ENCODE assay signal across 21 mouse cellular contexts in genomic region chr8:105521995-105522769, GRCm38 (mm10). TPM values are rescaled to one million over a fixed set of nuclear protein-coding genes. Genes with fewer than 3 reads are reported as not detected.
DNase-seq lines count a peak whose midpoint lies in the region; ATAC-seq and TF ChIP-seq lines count a peak whose summit lies in the region.
"Had no signal": no experiment of that assay in that cellular context is flagged by ENCODE, and none has a peak within 500 bp of the region (broad histone marks: within the 10 kb centered on the region; RNA-seq: fewer than 3 reads in every experiment).

No protein-coding gene starts in this region.

- H3K4me1 ChIP-seq in hindbrain, embryonic 12.5 days: peaks cover 45% of the 10 kb centered on the region
- H3K4me1 ChIP-seq in hindbrain, embryonic 11.5 days (replicated peaks; ENCODE audit: control insufficient read depth, insufficient read depth, low read length): peaks cover 19% of the 10 kb centered on the region
- H3K4me1 ChIP-seq in hindbrain, postnatal 0 days (ENCODE audit: insufficient read depth, low read length): no peaks in the 10 kb centered on the region; the same call in 1 of the 2 replicates
- peaks cover 53% of the 10 kb centered on the region for H3K4me1 ChIP-seq in limb, embryonic 12.5 days (replicated peaks)

- ATAC-seq in hindbrain, embryonic 12.5 days (ENCODE audit: low FRiP score): no peak
- ATAC-seq in hindbrain, embryonic 11.5 days (ENCODE audit: low FRiP score): no peak
- ATAC-seq in hindbrain, postnatal 0 days: no peak
- ATAC-seq in limb, embryonic 12.5 days (ENCODE audit: insufficient number of reproducible peaks, insufficient read depth, low FRiP score, low TSS enrichment, low read depth): no peak
- ATAC-seq: activated CD4-positive, CD25-positive, alpha-beta regulatory T cell, adult 4 months; inflammation-experienced regulatory T-cells, adult 6 months; midbrain, embryonic 16.5 days; Patski had no signal

- peak; percentile 47 for TF ChIP-seq CTCF in hindbrain, postnatal 0 days (IDR thresholded peaks at IDR 0.05; ENCODE audit: low read depth)

- H3K9me3 ChIP-seq in hindbrain, embryonic 12.5 days (replicated peaks): no peaks in the 10 kb centered on the region
- no peaks in the 10 kb centered on the region for H3K9me3 ChIP-seq in hindbrain, embryonic 11.5 days (ENCODE audit: control insufficient read depth, low read length)
- H3K9me3 ChIP-seq in hindbrain, postnatal 0 days (ENCODE audit: low read length): no peaks in the 10 kb centered on the region
- no peaks in the 10 kb centered on the region for H3K9me3 ChIP-seq in limb, embryonic 12.5 days
- H3K9me3 ChIP-seq: embryonic facial prominence, embryonic 12.5 days had no signal

- H3K27ac ChIP-seq in hindbrain, embryonic 12.5 days: peak overlapping the region; percentile 83; the same call in 1 of the 2 replicates
- no peak overlapping the region for H3K27ac ChIP-seq in hindbrain, embryonic 11.5 days (ENCODE audit: low read depth, low read length)
- no peak overlapping the region for H3K27ac ChIP-seq in hindbrain, postnatal 0 days
- H3K27ac ChIP-seq in limb, embryonic 12.5 days: no peak overlapping the region
- H3K27ac ChIP-seq: macrophage had no signal

- no peak for DNase-seq in hindbrain, embryonic 11.5 days (ENCODE audit: low spot score)
- DNase-seq in lung, adult 18-20 months: peak; percentile 48 to 65
- DNase-seq in lung, postnatal 25 days (ENCODE audit: low spot score): no peak
- DNase-seq in hindbrain, postnatal 0 days (ENCODE audit: low spot score): no peak
- no peak for DNase-seq in embryo, embryonic 11 days
- DNase-seq: adrenal gland, postnatal 14 days; cerebellum, adult 18-20 months; gastrocnemius, postnatal 25 days; heart, postnatal 10 days; spleen, adult 18-20 months; thymus, adult 18-20 months had no signal

- peaks cover 39% of the 10 kb centered on the region for H3K36me3 ChIP-seq in hindbrain, embryonic 12.5 days
- peaks cover 5% of the 10 kb centered on the region; the same call in 1 of the 2 replicates for H3K36me3 ChIP-seq in hindbrain, embryonic 11.5 days (ENCODE audit: control insufficient read depth, insufficient read depth, low read length)
- H3K36me3 ChIP-seq in hindbrain, postnatal 0 days (ENCODE audit: insufficient read depth, low read length): peaks cover 9% of the 10 kb centered on the region; the same call in 1 of the 2 replicates
- H3K36me3 ChIP-seq in limb, embryonic 12.5 days: peaks cover 48% of the 10 kb centered on the region

- no peak overlapping the region for H3K4me2 ChIP-seq in hindbrain, embryonic 12.5 days (replicated peaks)
- no peak overlapping the region for H3K4me2 ChIP-seq in hindbrain, embryonic 11.5 days (replicated peaks; ENCODE audit: low read depth, low read length)
- H3K4me2 ChIP-seq in hindbrain, postnatal 0 days (ENCODE audit: low read depth, low read length): no peak overlapping the region
- peak overlapping the region; percentile 93; the same call in 1 of the 2 replicates for H3K4me2 ChIP-seq in limb, embryonic 12.5 days
- H3K4me2 ChIP-seq: embryonic facial prominence, embryonic 12.5 days had no signal

- peaks cover 10% of the 10 kb centered on the region for H3K27me3 ChIP-seq in hindbrain, embryonic 12.5 days
- H3K27me3 ChIP-seq in hindbrain, embryonic 11.5 days (ENCODE audit: control insufficient read depth, insufficient read depth, low read length): peaks cover 2% of the 10 kb centered on the region; the same call in 1 of the 2 replicates
- H3K27me3 ChIP-seq in hindbrain, postnatal 0 days (ENCODE audit: insufficient read depth, low read length): no peaks in the 10 kb centered on the region
- H3K27me3 ChIP-seq in limb, embryonic 12.5 days: peaks cover 3% of the 10 kb centered on the region; the same call in 1 of the 2 replicates
- H3K27me3 ChIP-seq: Patski had no signal

- H3K9ac ChIP-seq in hindbrain, embryonic 12.5 days: no peak overlapping the region
- H3K9ac ChIP-seq in hindbrain, embryonic 11.5 days (ENCODE audit: low read depth, low read length): no peak overlapping the region
- H3K9ac ChIP-seq in hindbrain, postnatal 0 days (replicated peaks; ENCODE audit: low read length): no peak overlapping the region
- H3K9ac ChIP-seq in limb, embryonic 12.5 days (replicated peaks): no peak overlapping the region
- H3K9ac ChIP-seq: embryonic facial prominence, embryonic 12.5 days had no signal

- WGBS in hindbrain, embryonic 12.5 days: 84% methylated on average over 21 of the region's 21 CpGs
- WGBS in hindbrain, embryonic 11.5 days: 86% methylated on average over 21 of the region's 21 CpGs
- 81% methylated on average over 21 of the region's 21 CpGs for WGBS in hindbrain, postnatal 0 days
- 73% methylated on average over 21 of the region's 21 CpGs for WGBS in limb, embryonic 12.5 days

- H3K4me3 ChIP-seq in hindbrain, embryonic 12.5 days: no peak overlapping the region
- H3K4me3 ChIP-seq in hindbrain, embryonic 11.5 days (ENCODE audit: low read depth, low read length): no peak overlapping the region
- no peak overlapping the region for H3K4me3 ChIP-seq in hindbrain, postnatal 0 days (ENCODE audit: low read length)
- H3K4me3 ChIP-seq in limb, embryonic 12.5 days (replicated peaks): no peak overlapping the region
- H3K4me3 ChIP-seq: embryonic facial prominence, embryonic 12.5 days had no signal

RNA-seq across cellular contexts. Expression of gene Hsd11b2, which starts 3.6 kb away (rescaled TPM):
- 24.2 and 24.7 TPM in 2 replicates for polyA plus RNA-seq in hindbrain, embryonic 12.5 days (2016; fragmentation: Nextera tagmentation; extraction: Ambion mirVana)
- 19.6 and 21.1 TPM in 2 replicates for polyA plus RNA-seq in hindbrain, embryonic 11.5 days (2014; fragmentation: Nextera tagmentation; extraction: Ambion mirVana)
- 6.1 and 9.9 TPM in 2 replicates for total RNA-seq in hindbrain, postnatal 0 days (2014; rRNA removed)
- polyA plus RNA-seq in hindbrain, postnatal 0 days (2015; fragmentation: Nextera tagmentation; extraction: Ambion mirVana): 6.3 and 7.4 TPM in 2 replicates
- 28.2 and 30.6 TPM in 2 replicates for polyA plus RNA-seq in limb, embryonic 12.5 days (2016; fragmentation: Nextera tagmentation; extraction: Ambion mirVana)
- total RNA-seq: left cerebral cortex, postnatal 10 days; liver, adult 2 months had no signal
- polyA plus RNA-seq: activated CD4-positive, CD25-positive, alpha-beta regulatory T cell, adult 4 months; inflammation-experienced regulatory T-cells, adult 6 months; macrophage had no signal

RNA-seq across cellular contexts. Expression of gene Zdhhc1, which starts 25.5 kb away (rescaled TPM):
- polyA plus RNA-seq in hindbrain, embryonic 12.5 days (2016; fragmentation: Nextera tagmentation; extraction: Ambion mirVana): 35.8 and 36.1 TPM in 2 replicates
- polyA plus RNA-seq in hindbrain, embryonic 11.5 days (2014; fragmentation: Nextera tagmentation; extraction: Ambion mirVana): 19.0 and 19.7 TPM in 2 replicates
- 49.3 and 54.2 TPM in 2 replicates for total RNA-seq in hindbrain, postnatal 0 days (2014; rRNA removed)
- polyA plus RNA-seq in hindbrain, postnatal 0 days (2015; fragmentation: Nextera tagmentation; extraction: Ambion mirVana): 31.3 and 34.7 TPM in 2 replicates
- polyA plus RNA-seq in limb, embryonic 12.5 days (2016; fragmentation: Nextera tagmentation; extraction: Ambion mirVana): 34.8 and 36.9 TPM in 2 replicates

RNA-seq across cellular contexts. Expression of gene Atp6v0d1, which starts 43.7 kb away (rescaled TPM):
- 117 and 127 TPM in 2 replicates for polyA plus RNA-seq in hindbrain, embryonic 12.5 days (2016; fragmentation: Nextera tagmentation; extraction: Ambion mirVana)
- 141 and 155 TPM in 2 replicates for polyA plus RNA-seq in hindbrain, embryonic 11.5 days (2014; fragmentation: Nextera tagmentation; extraction: Ambion mirVana)
- 231 and 249 TPM in 2 replicates for total RNA-seq in hindbrain, postnatal 0 days (2014; rRNA removed)
- polyA plus RNA-seq in hindbrain, postnatal 0 days (2015; fragmentation: Nextera tagmentation; extraction: Ambion mirVana): 271 and 289 TPM in 2 replicates
- polyA plus RNA-seq in limb, embryonic 12.5 days (2016; fragmentation: Nextera tagmentation; extraction: Ambion mirVana): 60.5 and 61.5 TPM in 2 replicates

RNA-seq across cellular contexts. Expression of gene Tppp3, which starts 50.9 kb away (rescaled TPM):
- polyA plus RNA-seq in hindbrain, embryonic 12.5 days (2016; fragmentation: Nextera tagmentation; extraction: Ambion mirVana): 162 and 186 TPM in 2 replicates
- 206 and 218 TPM in 2 replicates for polyA plus RNA-seq in hindbrain, embryonic 11.5 days (2014; fragmentation: Nextera tagmentation; extraction: Ambion mirVana)
- total RNA-seq in hindbrain, postnatal 0 days (2014; rRNA removed): 106 and 108 TPM in 2 replicates
- polyA plus RNA-seq in hindbrain, postnatal 0 days (2015; fragmentation: Nextera tagmentation; extraction: Ambion mirVana): 197 and 201 TPM in 2 replicates
- polyA plus RNA-seq in limb, embryonic 12.5 days (2016; fragmentation: Nextera tagmentation; extraction: Ambion mirVana): 25.3 and 28.9 TPM in 2 replicates

Comparison
In these comparisons a context has a peak if more than half of its experiments do, and no peak if none do; other contexts are left out.
1. DNase-seq: peak in lung, adult 18-20 months (2 of 2); none in hindbrain, embryonic 11.5 days (single experiment), lung, postnatal 25 days (single experiment), hindbrain, postnatal 0 days (single experiment) and embryo, embryonic 11 days (single experiment).